Mouse (Mus musculus): ENCODE measurements around the gene Erc2.

DNA sequence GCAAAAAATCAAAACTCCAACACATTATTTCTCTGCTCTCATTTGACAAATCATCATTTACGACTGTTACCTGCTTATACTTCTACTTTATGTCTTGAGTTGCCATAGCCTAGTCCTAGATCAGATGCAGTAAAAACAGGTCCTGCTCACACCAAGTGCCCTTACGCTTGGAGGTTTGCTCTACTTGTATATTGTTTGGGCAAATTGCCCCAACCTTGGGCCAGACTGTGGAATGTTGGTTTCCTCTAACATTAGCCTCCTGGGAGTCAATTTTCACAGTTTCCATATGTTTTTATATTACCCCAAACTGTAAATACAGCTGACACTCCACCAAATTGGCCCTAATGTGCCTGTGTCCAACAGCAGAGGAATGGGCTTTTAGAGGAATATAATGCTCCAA lies 447.6 kb downstream of the Erc2 start:
- TF ChIP-seq MEF2A (IDR thresholded peaks at IDR 0.05; ENCODE audit: borderline replicate concordance, low read depth, low read length) (no peak), POLR2A (IDR thresholded peaks at IDR 0.05; ENCODE audit: low read depth, low read length) (no peak), KAT2A (IDR thresholded peaks at IDR 0.05; ENCODE audit: insufficient replicate concordance, low read length) (no peak), EP300 (IDR thresholded peaks at IDR 0.05; ENCODE audit: low read length) (no peak), E2F4 (IDR thresholded peaks at IDR 0.05; ENCODE audit: insufficient replicate concordance, low read depth, low read length) (no peak), ZC3H11A (IDR thresholded peaks at IDR 0.05; ENCODE audit: low read depth, low read length) (no peak), MAZ (IDR thresholded peaks at IDR 0.05; ENCODE audit: low read depth, low read length) (no peak), UBTF (IDR thresholded peaks at IDR 0.05; ENCODE audit: low read depth, low read length) (no peak), MXI1 (IDR thresholded peaks at IDR 0.05; ENCODE audit: low read depth, low read length) (no peak), CHD2 (IDR thresholded peaks at IDR 0.05; ENCODE audit: low read length) (no peak), USF1 (IDR thresholded peaks at IDR 0.05; ENCODE audit: low read depth, low read length) (no peak), CTCF (conservative IDR thresholded peaks at IDR 0.05 in 1 of 2, IDR thresholded peaks at IDR 0.05 in 1 of 2; ENCODE audit: low read depth in 2 of 2, low read length in 2 of 2) (no peak), CHD1 (IDR thresholded peaks at IDR 0.05; ENCODE audit: low read depth, low read length) (no peak)

Measured in CH12.LX (cell line).